Mouse (Mus musculus): Measurements from ENCODE around the gene Ang5. TPM values are rescaled to one million over a fixed set of nuclear protein-coding genes. Genes with fewer than 3 reads are reported as not detected.
"Not testable (repeated sequence)": the region's sequence is repeated elsewhere in the genome, so short reads cannot be mapped to it uniquely, and the experiment has no call there.

Ang5 gene
- not detected in 2 replicates for total RNA-seq (2015)
- total RNA-seq (2017): not detected in 2 replicates

DNA sequence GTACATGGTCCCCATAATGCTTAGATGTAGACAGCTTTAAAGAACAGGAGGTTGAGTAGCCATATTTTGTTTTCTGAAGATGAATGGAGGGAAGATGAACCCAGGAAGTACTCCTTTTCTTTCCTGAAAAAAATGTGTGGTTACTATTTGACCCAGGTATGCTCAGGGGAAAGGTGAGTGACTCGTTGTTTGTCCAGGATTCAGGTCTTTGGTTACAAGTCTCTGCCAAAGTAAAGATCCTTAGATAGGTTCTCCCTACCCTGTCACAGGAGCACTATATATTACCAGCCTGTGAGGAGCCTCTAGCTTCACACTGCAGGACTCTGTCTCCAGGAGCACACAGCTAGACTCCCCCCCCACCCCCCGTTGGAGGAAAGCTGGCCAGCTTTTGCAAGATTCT, at the start of gene Ang5:
Ang5 (plus strand) TSS at position 301 of the 400 bp plus-strand sequence.
- ATAC-seq (ENCODE audit: poor library complexity, severe bottlenecking): not testable (repeated sequence)

DNA sequence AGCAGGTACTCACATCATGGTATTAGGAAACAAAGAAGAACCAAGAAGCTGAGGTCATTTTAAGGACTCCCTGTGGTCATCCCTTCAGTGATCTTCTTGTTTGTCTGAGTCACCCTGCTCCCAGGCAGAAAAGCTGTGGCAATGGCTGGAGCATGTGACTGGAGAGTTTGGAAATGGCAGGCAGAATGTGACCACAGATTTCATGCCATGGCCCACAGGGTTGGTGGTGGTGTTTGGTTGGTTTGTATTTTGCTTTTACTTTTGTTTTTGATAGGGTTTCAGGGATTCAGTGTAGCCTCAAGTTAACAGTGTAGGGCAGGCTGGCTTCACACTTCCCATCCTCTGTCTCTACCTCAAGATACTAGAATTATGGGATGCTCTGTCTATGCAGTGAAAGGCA, 38.7 kb upstream of the Ang5 start:
- ATAC-seq (ENCODE audit: poor library complexity, severe bottlenecking): peak; percentile 47; the same call in 1 of the 2 replicates

DNA sequence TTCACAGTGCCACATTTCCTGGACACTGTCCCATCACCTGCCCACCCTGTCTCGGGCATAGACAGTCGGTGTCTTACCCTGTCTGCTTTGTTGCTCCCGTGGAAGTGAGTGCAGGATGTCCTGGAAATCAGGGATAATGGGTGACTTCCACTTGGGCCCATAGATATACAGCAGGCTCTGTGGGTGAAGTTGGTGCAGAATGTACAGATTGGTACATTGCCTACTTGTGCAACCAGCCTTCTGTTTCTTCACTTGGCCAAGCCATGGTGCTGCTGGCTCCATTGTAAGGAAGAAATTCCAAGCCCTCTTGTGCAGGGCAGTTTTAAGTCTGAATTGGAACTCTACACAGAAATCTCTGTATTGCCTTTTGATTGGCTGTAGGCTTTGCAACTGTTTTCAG, 33.4 kb upstream of the Ang5 start, which contains the start of gene Ear10:
Ear10 (minus strand) TSS at position 101 of the 400 bp plus-strand sequence.
- not testable (repeated sequence) for ATAC-seq (ENCODE audit: poor library complexity, severe bottlenecking)

DNA sequence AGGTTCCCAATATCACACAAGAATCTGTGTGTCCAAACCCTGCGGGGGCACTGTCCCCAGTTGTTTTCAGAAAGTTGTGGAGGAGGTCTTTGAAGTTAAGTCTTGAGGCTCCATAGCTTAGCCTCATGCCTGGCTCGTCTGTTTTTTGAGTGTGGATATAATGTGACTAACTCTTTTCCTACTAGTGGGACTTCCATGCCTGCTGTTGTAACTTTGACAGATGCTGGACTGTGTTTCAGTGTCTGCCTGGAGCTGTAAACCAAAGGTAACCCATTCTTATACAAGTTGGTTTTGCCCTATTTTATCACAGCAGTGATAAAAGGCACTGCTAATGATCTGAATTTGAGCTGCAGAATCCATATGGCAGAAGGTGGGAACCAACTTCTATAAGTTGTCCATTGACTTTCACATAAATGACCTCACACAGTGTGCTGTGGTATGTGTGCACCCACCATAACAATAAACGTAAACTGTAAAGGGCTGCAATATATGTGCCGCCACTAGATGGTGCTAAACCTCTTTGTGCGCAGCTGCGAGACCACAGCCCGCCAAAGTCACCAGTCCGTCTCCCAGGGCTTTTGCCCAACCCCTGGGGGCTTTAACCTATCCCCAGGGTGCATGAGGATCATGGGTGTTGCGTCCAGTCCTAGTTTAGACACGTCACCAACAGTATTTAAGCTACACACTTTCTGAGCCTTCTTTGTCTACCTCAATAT, 32.0 kb upstream of the Ang5 start, which contains the start of gene Gm8113:
Gm8113 (plus strand) TSS at position 703 of the 716 bp plus-strand sequence.
- ATAC-seq (ENCODE audit: poor library complexity, severe bottlenecking): peak; percentile 80

DNA sequence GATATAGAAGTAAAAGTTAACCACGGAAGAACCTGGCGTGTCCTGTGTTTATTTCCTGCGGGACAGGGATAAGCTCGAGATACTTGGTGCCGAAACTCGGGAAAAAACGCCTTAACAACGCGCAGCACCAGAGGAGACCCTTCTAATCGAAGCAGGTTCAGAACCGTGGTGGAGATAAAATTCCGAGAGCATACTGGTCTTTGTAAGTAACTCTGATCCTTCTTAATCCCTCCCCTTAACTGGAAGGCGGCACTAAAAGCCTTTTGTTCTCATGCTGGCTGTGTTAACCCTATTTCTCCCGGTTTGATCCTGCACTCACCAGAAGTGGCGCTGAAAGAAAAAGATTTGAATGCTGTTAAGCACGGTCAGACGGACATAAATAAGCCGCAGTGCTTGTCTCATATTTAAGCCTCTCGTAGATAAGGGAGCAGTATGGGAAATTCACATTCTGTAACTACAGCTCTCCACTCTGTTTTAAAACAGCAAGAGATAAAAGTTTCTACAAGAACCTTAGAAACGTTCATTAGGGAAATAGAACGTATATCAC, 31.4 kb upstream of the Ang5 start:
- peak; percentile 52; the same call in 1 of the 2 replicates for ATAC-seq (ENCODE audit: poor library complexity, severe bottlenecking)

DNA sequence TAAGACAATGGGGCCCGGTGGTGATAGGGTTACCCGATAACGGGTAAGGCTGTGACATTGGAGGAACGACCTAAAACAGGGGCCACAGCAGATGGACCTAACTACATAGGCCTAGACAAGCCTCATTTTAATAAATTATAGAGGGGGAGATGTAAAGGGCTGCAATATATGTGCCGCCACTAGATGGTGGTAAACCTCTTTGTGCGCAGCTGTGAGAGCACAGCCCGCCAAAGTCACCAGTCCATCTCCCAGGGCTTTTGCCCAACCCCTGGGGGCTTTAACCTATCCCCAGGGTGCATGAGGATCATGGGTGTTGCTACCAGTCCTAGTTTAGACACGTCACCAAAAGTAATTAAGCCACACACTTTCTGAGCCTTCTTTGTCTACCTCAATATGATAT, 23.9 kb upstream of the Ang5 start:
- ATAC-seq (ENCODE audit: poor library complexity, severe bottlenecking): not testable (repeated sequence)

DNA sequence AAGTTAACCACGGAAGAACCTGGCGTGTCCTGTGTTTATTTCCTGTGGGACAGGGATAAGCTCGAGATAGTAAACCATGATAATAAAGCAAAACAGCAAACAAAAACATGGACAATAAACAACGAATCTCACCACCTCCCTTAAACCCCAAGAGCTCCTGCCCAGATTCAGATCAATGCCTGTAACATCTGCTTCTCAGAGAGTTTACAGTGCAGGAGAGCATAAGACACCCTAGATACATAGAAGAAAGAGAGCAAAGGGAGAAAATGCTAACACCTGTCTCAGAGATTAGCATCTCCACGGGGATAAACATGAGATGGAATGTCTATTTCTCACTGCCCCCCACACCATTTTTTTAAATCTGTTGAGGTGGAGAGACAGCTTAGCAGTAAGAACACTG, 23.5 kb upstream of the Ang5 start:
- not testable (repeated sequence) for ATAC-seq (ENCODE audit: poor library complexity, severe bottlenecking)

DNA sequence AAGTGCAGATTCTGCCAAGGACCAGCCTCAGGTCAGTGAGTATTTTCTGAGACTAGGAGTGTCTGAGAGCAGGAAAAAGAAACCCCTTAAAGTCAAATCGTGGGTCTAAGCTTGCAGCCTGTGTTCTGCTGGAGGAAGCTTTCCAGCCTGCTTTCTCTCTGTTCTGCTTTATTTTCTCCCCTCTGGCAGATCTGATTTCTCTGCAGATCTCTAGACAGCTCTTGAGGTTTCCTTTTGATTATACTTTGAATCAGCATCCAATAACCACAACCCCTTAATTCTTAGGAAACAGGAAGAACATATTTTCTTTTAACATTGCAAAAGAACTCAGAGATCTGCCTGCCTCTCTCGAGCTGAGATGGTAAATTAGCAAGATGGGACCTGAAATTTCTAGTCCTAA, 3.5 kb upstream of the Ang5 start:
- peak; percentile 70 for ATAC-seq (ENCODE audit: poor library complexity, severe bottlenecking)

DNA sequence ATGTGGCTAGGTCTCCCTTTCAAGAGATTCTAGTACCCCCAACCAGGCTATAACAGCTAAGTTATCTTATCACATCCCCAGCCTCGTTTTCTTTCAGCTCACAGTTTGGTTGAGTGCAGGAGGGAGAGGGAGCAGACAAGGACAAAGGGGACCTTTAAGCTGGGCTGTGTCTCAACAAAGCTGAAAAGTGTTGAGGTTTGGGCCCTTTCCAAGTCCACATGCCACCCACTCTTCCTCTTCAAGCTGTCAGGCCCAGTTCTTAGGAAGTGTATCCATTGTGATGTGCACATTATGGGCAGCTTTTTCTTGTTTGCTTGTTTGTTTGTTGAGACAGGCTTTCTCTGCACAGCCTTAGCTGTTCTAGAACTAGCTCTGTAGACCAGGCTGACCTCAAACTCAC, 1.8 kb upstream of the Ang5 start:
- ATAC-seq (ENCODE audit: poor library complexity, severe bottlenecking): peak; percentile 23; the same call in 1 of the 2 replicates

DNA sequence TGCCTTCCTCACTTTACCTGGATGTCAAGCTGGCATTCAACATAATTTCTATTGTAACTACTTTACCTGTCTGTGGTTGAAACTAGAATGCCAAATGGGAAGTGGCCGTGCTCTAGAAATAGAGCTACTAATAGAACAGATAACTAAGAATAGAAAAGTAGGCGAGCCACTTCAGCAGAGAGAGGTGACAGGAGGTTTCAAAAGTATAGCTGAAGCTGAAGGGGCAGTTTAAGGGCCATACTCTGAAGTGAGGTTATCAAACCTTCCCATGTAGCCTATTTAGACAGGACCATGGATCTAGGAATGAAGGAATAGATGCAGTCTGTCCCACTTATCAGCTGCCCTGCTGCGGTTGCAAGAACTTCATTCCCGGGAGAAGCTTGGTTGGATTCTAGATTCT, 26.6 kb downstream of the Ang5 start:
- ATAC-seq (ENCODE audit: poor library complexity, severe bottlenecking): no peak

DNA sequence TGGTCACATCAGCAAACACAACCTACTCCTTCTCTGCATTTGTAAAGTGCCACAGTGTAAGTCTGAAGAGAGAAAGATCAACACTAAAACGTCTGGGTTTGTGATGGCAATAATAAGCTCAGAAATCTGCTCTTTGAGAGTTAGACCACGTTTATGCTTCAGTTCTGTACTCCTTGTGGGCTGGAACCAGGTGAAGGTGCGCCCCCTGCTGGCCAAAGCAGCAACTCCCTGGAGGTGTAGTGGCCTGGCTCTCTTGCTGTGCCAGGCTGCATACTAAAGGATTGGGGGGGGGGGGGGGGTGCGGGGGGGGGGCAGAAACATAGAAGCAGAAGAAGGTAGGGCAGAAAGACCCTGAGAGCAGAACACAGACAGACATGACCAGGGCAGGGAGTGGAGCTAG, 27.0 kb downstream of the Ang5 start:
- ATAC-seq (ENCODE audit: poor library complexity, severe bottlenecking): peak; percentile 85

DNA sequence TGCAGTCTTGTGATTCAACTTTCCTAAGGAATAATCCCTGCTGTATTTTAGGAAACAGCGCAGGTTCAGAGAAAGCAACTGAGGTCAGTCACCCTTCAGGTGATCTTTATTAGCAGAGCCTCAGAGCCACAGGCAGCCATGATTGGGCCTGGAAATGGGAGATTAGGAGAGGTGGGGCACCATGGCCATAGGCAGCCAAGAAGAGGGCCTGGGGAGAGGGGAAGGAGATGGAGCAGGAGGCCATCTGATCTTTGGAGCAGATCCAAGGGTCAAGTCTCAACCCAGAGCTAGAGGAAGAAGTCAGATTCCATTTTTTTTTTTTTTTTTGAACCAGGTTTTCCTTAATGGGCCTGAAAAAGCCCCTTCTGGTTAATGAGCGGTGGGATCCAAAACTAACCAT, 29.3 kb downstream of the Ang5 start:
- no peak for ATAC-seq (ENCODE audit: poor library complexity, severe bottlenecking)

DNA sequence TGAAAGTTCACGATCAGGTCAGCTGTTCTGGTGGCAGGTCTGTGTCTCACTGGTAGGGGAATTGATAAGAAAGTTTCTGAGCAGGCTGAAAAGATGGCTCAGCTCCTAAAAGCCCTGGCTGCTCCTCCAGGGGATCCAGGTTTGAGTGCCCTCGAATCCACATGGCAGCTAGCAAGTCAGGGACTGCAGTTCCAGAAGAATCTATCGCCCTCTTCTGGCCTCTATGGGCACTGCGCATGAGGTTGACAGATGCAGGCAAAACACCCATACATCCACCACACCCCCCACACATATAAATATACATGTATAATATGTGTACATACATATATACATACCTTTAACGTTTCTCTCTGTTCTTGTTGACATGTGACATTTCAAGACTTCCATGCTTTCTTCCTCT, 30.5 kb downstream of the Ang5 start:
- ATAC-seq (ENCODE audit: poor library complexity, severe bottlenecking): peak; percentile 77

DNA sequence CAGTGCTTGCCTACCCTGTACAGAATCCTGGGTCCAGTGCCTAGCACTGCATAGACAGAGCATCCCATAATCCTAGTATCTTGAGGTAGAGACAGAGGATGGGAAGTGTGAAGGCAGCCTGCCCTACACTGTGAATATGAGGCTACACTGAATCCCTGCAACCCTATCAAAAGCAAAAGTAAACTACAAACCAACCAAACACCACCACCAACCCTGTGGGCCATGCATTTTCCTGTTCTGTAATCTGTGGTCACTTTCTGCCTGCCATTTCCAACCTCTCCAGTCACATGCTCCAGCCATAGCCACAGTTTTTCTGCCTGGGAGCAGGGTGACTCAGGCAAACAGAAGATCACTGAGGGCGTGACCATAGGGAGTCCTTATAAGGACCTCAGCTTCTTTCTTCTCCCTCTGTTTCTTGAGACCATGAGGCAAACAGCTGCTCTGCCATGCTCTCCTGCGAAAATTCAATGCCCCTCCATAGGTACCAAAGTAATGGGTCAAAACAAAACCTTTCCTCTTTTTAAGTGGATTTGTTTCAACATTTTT, 41.7 kb downstream of the Ang5 start:
- peak; percentile 66 for ATAC-seq (ENCODE audit: poor library complexity, severe bottlenecking)

DNA sequence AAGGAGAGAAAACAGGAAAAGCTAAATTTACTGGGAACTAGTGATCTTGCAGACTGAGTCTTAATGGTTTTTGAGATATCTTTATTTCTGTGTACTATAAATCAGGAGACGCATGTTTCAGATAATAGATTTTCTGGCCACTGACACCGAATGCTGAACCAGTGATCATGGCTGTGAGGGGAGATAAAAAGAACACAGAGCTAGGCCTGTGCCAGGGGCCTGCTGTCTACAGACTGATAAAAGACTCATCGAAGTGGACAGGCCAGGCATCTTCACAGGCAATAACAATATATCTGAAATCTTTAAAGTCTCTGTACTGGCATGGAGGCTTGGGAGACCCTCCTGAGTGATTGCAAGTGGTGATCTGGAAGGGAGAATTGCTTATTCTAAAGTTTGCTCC, 44.7 kb downstream of the Ang5 start:
- ATAC-seq (ENCODE audit: poor library complexity, severe bottlenecking): no peak

DNA sequence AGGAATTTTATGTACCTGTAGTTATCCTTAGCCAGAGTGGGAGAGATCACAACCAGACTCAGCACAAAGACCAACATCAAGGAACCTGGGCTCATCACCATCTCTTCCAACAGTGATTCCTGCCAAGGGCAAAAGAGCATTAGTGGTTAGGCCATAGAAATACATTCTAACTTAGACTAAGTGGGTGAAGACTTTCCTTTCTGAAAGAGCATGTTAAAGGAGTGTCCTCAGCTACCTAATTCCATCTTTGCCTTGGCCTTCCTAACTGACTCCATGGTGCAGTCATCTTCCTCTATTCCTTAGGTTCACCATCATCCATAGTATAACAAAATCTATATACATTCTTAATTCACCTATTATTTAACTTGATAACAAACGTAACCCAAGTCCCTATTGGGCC, 45.3 kb downstream of the Ang5 start, which contains the start of gene Ang6:
Ang6 (minus strand) TSS at position 101 of the 400 bp plus-strand sequence.
- ATAC-seq (ENCODE audit: poor library complexity, severe bottlenecking): no peak

DNA sequence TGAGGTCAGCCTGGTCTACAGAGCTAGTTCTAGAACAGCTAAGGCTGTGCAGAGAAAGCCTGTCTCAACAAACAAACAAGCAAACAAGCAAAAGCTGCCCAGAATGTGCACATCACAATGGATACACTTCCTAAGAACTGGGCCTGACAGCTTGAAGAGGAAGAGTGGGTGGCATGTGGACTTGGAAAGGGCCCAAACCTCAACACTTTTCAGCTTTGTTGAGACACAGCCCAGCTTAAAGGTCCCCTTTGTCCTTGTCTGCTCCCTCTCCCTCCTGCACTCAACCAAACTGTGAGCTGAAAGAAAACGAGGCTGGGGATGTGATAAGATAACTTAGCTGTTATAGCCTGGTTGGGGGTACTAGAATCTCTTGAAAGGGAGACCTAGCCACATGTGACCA, 51.2 kb downstream of the Ang5 start:
- not testable (repeated sequence) for ATAC-seq (ENCODE audit: poor library complexity, severe bottlenecking)

DNA sequence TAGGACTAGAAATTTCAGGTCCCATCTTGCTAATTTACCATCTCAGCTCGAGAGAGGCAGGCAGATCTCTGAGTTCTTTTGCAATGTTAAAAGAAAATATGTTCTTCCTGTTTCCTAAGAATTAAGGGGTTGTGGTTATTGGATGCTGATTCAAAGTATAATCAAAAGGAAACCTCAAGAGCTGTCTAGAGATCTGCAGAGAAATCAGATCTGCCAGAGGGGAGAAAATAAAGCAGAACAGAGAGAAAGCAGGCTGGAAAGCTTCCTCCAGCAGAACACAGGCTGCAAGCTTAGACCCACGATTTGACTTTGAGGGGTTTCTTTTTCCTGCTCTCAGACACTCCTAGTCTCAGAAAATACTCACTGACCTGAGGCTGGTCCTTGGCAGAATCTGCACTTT, 52.8 kb downstream of the Ang5 start:
- peak; percentile 77 for ATAC-seq (ENCODE audit: poor library complexity, severe bottlenecking)
